Mouse (Mus musculus) kidney, postnatal 0 days (tissue): ENCODE data around the gene Zranb1. TPM values are rescaled to one million over a fixed set of nuclear protein-coding genes. Genes with fewer than 3 reads are reported as not detected.

Source experiments
- ATAC-seq: fragments of 200-750 bp; cut with Nextera tagmentation; replicated peaks from 2 replicates; pipeline ENCODE4 v1.8.0; 2017; ENCODE audit warnings: low read depth, moderate number of reproducible peaks, moderate TSS enrichment, moderate library complexity; ENCODE audit not compliant: low FRiP score
- DNase-seq: peaks from one replicate; pipeline ENCODE4 v3.0.0-alpha.2; 2016; ENCODE audit warnings: low spot score
- H3K27ac ChIP-seq: fragments of 300-500 bp; sonication (generic); 2 replicates; pipeline ENCODE4 v1.5.1; 2014; ENCODE audit warnings: mild to moderate bottlenecking
- H3K27me3 ChIP-seq: fragments of 300-500 bp; sonication (generic); 2 replicates; pipeline ENCODE4 v1.6.1; 2014; ENCODE audit warnings: low read length, mixed read lengths; ENCODE audit not compliant: insufficient read depth
- H3K36me3 ChIP-seq: fragments of 300-500 bp; sonication (generic); 2 replicates; pipeline ENCODE4 v1.6.1; 2014; ENCODE audit warnings: low read length, mixed read lengths; ENCODE audit not compliant: insufficient read depth
- H3K4me1 ChIP-seq: fragments of 300-500 bp; sonication (generic); replicated peaks from 2 replicates; pipeline ENCODE4 v1.6.1; 2014; ENCODE audit warnings: antibody characterized with exemption, low read length, mixed read lengths; ENCODE audit not compliant: insufficient read depth
- H3K4me2 ChIP-seq: fragments of 300-500 bp; sonication (generic); 2 replicates; pipeline ENCODE4 v1.6.1; 2014; ENCODE audit warnings: mild to moderate bottlenecking, low read length, moderate library complexity, mixed read lengths
- H3K4me3 ChIP-seq: fragments of 300-500 bp; sonication (generic); replicated peaks from 2 replicates; pipeline ENCODE4 v1.5.1; 2014; ENCODE audit warnings: low read depth, low read length
- H3K9ac ChIP-seq: fragments of 300-500 bp; sonication (generic); 2 replicates; pipeline ENCODE4 v1.6.1; 2014; ENCODE audit warnings: low read depth, low read length
- H3K9me3 ChIP-seq: fragments of 300-500 bp; sonication (generic); replicated peaks from 2 replicates; pipeline ENCODE4 v1.6.1; 2016; ENCODE audit warnings: low read length, inconsistent platforms, mixed read lengths
- CTCF ChIP-seq: IDR thresholded peaks from 2 replicates; pipeline ENCODE4 v1.5.1; 2016; ENCODE audit warnings: antibody characterized with exemption, low read depth, mild to moderate bottlenecking, moderate library complexity
- WGBS: fragments of 180-500 bp; shearing (Covaris S2); extraction: QIAGEN DNeasy Blood & Tissue Kit; methylation state at CpG from one replicate; pipeline ENCODE4 v1.1.7; 2014; 5-methylcytosine and 5-hydroxymethylcytosine counted together
- polyA plus RNA-seq: library from polyadenylated mRNA; unstranded; fragments of >200 nt; fragmentation: Nextera tagmentation; extraction: Ambion mirVana; gene quantifications from 2 replicates; pipeline ENCODE4 v1.2.1, GENCODE M21; 2015

Zranb1 gene
- polyA plus RNA-seq: 15.1 and 15.3 TPM in 2 replicates

DNA sequence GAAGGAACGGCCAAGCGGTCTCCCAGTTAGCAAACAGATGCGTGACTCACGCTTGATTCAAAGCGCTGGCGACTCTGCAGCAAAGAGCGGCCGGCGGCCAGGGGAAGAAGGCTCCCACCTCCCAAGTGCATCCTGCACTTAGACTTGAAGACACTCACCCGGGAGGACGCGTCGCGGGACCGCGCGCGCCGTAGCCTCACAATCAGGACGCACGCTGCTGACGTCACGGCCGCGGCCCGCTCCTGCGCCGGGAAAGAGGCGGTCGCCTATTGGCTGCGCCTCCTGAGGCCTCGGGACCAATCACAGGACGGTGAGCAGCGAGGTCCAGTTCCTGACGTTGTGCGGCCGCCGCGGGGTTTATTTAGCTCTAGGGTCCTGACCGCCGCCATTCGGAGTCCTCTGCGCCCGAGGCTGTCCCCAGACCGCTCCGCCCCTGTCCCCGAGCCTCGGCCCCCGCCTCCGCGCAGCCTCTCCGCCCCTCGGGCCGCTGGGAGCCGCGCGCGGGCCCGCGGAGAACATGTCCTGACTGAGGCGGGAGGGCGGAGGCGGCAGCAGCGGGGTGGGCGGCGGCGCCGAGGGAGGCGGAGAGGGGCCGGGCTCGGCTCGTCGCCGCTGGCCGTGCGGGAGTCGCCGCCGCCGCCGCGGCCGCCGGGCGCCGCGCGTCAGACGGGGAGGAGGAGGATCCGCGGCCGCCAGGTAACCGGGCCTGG, at the start of gene Zranb1:
TSS of gene Zranb1 (plus strand) at position 293 of the 710 bp plus-strand sequence.
- peak within 1 kb of the TSS; percentile 99 for H3K9ac ChIP-seq
- H3K36me3 ChIP-seq: no peaks in the 10 kb centered on the region
- WGBS: under 1% methylated on average over 66 of the region's 93 CpGs
- DNase-seq (peak; percentile 99), ATAC-seq (peak; percentile 100)
- no peaks in the 10 kb centered on the region for H3K4me1 ChIP-seq
- H3K27me3 ChIP-seq: no peaks in the 10 kb centered on the region
- H3K4me2 ChIP-seq: peak within 1 kb of the TSS; percentile 73
- peak within 1 kb of the TSS; percentile 95 for H3K4me3 ChIP-seq
- peak within 1 kb of the TSS; percentile 98 for H3K27ac ChIP-seq
- TF ChIP-seq CTCF: no peak
- H3K9me3 ChIP-seq: no peaks in the 10 kb centered on the region

DNA sequence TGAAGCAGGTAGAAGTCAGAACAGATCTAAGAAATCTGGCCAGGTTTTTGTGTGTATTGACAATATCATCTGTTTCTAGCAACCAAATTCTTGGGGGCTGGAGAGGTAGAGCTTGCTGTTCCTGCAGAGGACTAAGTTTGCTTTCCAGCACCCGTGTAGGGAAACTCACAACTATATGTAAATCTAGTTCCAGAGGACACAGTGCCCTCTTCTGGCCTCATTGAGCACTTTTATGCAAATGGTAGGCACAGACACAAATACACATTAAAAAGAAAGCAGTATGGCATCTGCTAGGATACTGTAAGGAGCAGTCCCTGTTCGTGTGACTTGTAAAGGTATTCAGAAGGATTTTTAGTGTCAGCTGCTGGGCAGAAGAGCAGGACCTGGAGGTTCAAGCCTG, 48.6 kb upstream of the Zranb1 start:
- ATAC-seq (no peak), DNase-seq (peak; percentile 11)
- no peaks in the 10 kb centered on the region for H3K27me3 ChIP-seq
- no peaks in the 10 kb centered on the region for H3K4me1 ChIP-seq
- H3K27ac ChIP-seq: no peak overlapping the region
- H3K36me3 ChIP-seq: peaks cover 54% of the 10 kb centered on the region
- no peak overlapping the region for H3K4me2 ChIP-seq
- TF ChIP-seq CTCF: peak; percentile 65
- WGBS: 74% methylated on average over 2 of the region's 2 CpGs
- H3K9me3 ChIP-seq: no peaks in the 10 kb centered on the region
- H3K4me3 ChIP-seq: no peak overlapping the region
- no peak overlapping the region for H3K9ac ChIP-seq

DNA sequence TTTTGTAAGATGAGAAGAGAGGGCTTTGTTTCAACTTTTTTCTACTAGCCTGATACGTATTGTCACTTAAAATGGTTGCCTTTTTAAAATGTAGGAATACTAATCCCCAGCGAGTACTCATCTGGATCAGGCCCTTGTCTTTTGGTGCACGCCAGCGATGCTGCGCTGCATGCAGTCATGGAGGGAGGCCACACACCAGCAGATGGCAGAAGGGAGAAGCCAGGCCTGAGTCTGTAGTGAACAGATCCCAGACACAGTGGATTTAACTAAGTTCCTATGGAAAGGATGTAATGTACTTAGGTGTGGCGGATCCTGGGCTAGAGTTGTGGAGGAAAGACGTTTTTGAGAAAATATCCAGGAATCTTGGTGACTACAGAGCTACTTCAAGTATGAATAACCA, 46.9 kb upstream of the Zranb1 start:
- no peak overlapping the region for H3K4me2 ChIP-seq
- H3K9ac ChIP-seq: no peak overlapping the region
- no peaks in the 10 kb centered on the region for H3K9me3 ChIP-seq
- no peaks in the 10 kb centered on the region for H3K4me1 ChIP-seq
- ATAC-seq (no peak), DNase-seq (no peak)
- H3K27ac ChIP-seq: no peak overlapping the region
- H3K27me3 ChIP-seq: no peaks in the 10 kb centered on the region
- no peak overlapping the region for H3K4me3 ChIP-seq
- peak; percentile 47 for TF ChIP-seq CTCF
- peaks cover 41% of the 10 kb centered on the region for H3K36me3 ChIP-seq
- WGBS: 92% methylated on average over 7 of the region's 7 CpGs

DNA sequence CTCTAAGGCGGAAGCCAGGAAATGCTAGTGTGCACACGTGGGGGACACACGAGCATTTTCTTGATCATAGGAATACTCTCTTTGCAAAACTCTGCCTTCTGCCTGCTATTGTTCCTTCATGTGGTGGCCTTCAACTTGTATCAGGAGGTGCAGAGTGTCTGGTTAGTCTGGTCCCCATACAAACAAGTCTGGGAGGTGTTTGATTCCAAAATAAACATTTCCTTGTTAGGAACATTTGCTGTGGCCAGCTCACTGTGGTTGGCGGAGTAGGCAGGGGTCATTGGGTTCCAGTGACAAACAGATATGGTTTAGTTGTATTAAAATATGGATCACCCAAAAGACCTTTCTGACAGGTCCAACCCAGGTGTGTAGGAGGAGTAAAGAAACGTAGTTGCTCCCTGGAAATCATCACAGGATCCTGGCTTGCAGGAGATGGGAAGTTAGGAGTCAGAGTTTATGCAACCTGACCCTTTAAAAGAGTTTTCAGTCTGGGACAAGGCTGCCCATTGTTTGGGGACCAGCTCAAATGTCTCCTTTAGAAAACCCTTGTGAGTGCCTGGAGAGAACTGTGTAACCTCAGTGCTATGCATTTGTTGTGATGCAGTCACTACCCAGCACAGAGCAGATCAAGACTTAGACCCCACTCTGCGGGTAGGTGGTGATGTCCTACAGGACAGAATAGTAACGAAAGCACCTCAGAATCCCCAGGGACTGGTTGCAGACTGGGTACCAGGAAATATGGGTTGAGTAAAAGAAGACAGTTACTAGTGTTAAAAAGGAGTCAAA, 43.7 kb upstream of the Zranb1 start:
- Histone ChIP-seq H3K4me1 (no peaks in the 10 kb centered on the region), H3K4me3 (no peak overlapping the region), H3K4me2 (no peak overlapping the region), H3K27me3 (no peaks in the 10 kb centered on the region), H3K36me3 (peaks cover 19% of the 10 kb centered on the region; the same call in 1 of the 2 replicates), H3K9ac (no peak overlapping the region), H3K27ac (peak overlapping the region; percentile 13; the same call in 1 of the 2 replicates), H3K9me3 (no peaks in the 10 kb centered on the region)
- ATAC-seq (no peak), DNase-seq (peak; percentile 39)
- WGBS: 27% methylated on average over 7 of the region's 7 CpGs
- no peak for TF ChIP-seq CTCF

DNA sequence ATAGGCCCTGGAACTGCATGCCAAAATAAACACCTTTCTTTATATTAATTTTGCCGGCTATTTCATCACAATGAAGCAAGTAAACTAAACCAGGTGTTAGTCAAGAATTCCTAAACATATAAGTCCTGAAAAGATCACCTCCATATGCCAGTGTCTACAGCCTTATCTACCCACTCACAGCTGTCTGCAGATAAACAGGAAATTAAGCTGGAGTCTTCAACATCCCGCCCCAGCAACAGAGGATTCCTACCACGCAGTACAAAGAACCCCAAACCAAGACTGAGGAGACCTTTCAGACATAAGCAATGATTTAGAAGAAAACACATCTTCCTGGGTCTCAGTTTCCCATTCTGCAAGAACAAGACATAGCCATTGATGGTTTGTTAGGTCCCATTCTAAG, 42.9 kb upstream of the Zranb1 start:
- DNase-seq (no peak), ATAC-seq (no peak)
- TF ChIP-seq CTCF: no peak
- H3K4me1 ChIP-seq: no peaks in the 10 kb centered on the region
- no peaks in the 10 kb centered on the region for H3K9me3 ChIP-seq
- no peak overlapping the region for H3K4me2 ChIP-seq
- WGBS: 76% methylated on average over 3 of the region's 3 CpGs
- H3K9ac ChIP-seq: no peak overlapping the region
- no peak overlapping the region for H3K27ac ChIP-seq
- H3K4me3 ChIP-seq: no peak overlapping the region
- no peaks in the 10 kb centered on the region for H3K27me3 ChIP-seq
- H3K36me3 ChIP-seq: peaks cover 14% of the 10 kb centered on the region; the same call in 1 of the 2 replicates

DNA sequence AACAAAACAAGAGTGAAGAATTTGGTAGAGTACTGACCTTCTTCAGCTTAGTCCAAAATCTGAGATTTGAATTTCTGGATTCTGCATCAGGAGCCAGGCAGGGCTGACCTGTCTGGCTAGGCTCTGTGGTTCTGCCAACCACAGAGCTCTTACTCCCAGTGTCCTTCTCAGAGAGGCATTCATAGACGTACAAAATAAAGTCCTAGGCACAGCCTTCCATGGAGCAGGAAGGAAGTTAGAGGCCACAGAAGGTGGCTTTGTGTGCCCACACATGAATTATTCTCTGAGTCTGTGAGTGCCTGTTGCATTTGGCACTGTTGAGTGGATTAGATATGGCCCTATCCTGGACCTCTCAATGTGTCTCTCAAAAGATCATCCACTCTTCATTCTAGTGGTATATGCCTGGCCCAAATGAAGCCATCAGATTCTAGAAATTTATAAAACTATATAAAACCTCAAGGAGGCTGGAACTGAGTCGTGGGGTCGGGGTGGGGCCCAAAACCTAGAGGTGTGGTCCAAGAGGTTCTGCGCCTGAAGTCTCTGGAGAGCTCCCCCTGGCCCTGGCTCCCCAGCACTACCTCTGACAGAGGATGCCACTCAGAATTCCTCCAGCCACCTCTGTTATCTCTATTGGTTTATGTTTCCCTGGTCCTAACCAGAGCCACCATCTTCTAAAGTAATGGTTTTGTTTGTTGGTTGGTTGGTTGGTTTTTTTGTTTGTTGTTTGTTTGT, 42.3 kb upstream of the Zranb1 start:
- ATAC-seq (no peak), DNase-seq (no peak)
- no peak overlapping the region for H3K27ac ChIP-seq
- no peak overlapping the region for H3K4me2 ChIP-seq
- H3K9ac ChIP-seq: no peak overlapping the region
- H3K4me3 ChIP-seq: no peak overlapping the region
- no peaks in the 10 kb centered on the region for H3K4me1 ChIP-seq
- TF ChIP-seq CTCF: no peak
- WGBS: 66% methylated on average over 4 of the region's 4 CpGs
- H3K9me3 ChIP-seq: no peaks in the 10 kb centered on the region
- no peaks in the 10 kb centered on the region for H3K27me3 ChIP-seq
- H3K36me3 ChIP-seq: peaks cover 9% of the 10 kb centered on the region; the same call in 1 of the 2 replicates
